Mouse (Mus musculus) heart, postnatal 4 days (tissue): ENCODE measurements around the gene Axin1. TPM values are rescaled to one million over a fixed set of nuclear protein-coding genes. Genes with fewer than 3 reads are reported as not detected.
"Not testable (repeated sequence)": the region's sequence is repeated elsewhere in the genome, so short reads cannot be mapped to it uniquely, and the experiment has no call there.

Experiments used
- DNase-seq: peaks from one replicate; pipeline ENCODE4 v3.0.0; 2021
- total RNA-seq, 2 experiments: library from RNA; stranded (reverse); gene quantifications; 2 replicates each; pipeline ENCODE4 v1.2.3; 2021

The Axin1 gene
- total RNA-seq, result 10 to 100 TPM; 28.3 to 28.4 TPM

DNA sequence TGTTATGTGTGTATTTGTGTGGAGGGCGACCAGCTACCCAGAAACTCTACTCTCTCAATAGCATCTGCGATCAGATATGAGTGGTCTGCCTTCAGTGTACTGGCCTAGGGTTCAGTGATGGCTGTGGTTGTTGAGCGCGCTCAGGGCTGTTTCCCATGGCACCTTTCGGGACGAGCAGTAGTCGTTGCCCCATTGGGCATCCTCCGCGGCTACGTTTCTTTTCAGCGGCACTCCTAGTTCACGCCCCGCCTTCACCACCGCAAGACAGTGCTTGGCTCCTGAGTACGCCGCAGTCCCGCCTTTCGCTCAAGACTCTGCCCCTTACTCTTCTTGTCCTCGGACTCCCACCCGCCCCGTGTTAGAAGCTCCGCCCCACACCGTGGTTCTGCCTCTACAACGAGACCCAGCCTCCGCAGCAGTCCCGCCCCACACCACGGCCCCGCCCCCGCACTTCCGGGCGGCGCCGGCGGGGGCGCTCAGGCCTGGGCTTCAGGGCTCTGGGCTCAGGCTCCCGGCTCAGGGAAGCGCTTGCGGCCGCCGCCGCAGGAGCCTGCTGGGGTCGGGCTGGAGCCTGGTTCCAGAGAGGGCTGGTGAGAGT is at the start of gene Axin1:
Gene Axin1, plus strand, starts transcription at position 450 of the 598 bp plus-strand sequence.
- peak; percentile 94 for DNase-seq

GRCm38 (mm10) chr17:26089905-26090632 is 48.4 kb upstream of the Axin1 start, which contains the start of gene Decr2:
Gene Decr2 (minus strand): TSS chr17:26090337.
- DNase-seq, result peak; percentile 91

DNA sequence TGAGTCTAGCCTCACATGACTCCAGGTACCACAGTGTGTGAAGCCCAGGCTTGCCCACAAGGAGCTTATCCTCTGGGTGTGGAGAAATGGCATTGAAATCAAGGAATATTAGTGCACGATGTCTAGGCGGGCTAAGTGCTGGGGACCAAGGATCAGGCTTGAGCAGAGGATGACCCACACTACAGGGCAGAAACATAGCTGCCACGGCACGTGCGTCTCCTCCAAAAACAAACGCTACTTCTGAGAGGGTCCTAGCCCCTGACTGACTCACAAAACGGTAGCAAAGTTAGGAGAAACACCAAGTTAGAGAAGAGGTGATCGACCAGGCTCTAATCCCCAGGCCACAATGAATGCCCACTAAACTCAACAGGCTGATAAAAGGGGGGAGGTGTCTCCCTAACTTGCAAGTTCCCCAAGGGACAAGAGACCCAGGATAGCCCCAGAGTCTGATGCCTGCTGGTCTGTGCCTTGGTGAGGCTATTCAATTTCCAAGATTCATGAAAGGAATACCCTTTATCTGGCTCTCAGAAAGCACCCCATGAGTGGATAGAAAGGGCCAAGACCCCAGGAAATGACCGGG is 43.9 kb upstream of the Axin1 start:
- no peak for DNase-seq

- peak; percentile 51 for DNase-seq
Observed at GRCm38 (mm10) chr17:26095121-26095740, 43.3 kb upstream of the Axin1 start, which contains the start of gene Nme4. Gene Nme4 (minus strand): TSS chr17:26095602.

GRCm38 (mm10) chr17:26098461-26098860 is 40.0 kb upstream of the Axin1 start:
- DNase-seq, result no peak

- DNase-seq, result not testable (repeated sequence)
Observed at GRCm38 (mm10) chr17:26099316-26099715, 39.2 kb upstream of the Axin1 start.

GRCm38 (mm10) chr17:26100166-26100565 is 38.3 kb upstream of the Axin1 start:
- DNase-seq, result no peak

GRCm38 (mm10) chr17:26101478-26101877 is 37.0 kb upstream of the Axin1 start:
- no peak for DNase-seq

GRCm38 (mm10) chr17:26105619-26106018 is 32.9 kb upstream of the Axin1 start:
- no peak for DNase-seq

- DNase-seq, result no peak
Observed at GRCm38 (mm10) chr17:26110156-26110555, 28.3 kb upstream of the Axin1 start.

- DNase-seq, result no peak
Observed at GRCm38 (mm10) chr17:26111024-26111423, 27.5 kb upstream of the Axin1 start.

- no peak for DNase-seq
Observed at GRCm38 (mm10) chr17:26111722-26112121, 26.8 kb upstream of the Axin1 start.

DNA sequence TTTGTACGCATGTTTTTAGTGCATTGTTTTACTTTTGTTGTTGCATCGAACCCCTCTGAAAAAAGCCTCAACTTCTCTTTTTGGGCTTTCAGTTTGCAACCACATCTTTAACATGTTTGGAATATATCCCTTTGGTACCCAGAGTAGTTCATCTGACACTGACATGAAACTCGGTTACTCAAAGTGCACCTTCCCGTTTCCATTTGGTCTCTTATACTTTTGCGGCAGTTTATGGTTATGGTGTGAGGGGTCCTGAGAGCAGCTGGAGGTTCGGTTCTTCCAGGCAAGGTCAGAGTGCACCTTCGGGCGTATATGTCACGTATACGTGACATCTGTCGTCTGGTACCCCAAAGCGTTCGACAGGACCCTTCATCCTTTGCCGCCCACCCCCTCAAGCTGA is 25.7 kb upstream of the Axin1 start:
- DNase-seq, result no peak

- peak; percentile 53 for DNase-seq
Observed at GRCm38 (mm10) chr17:26113181-26113948, 25.1 kb upstream of the Axin1 start, which contains the start of gene Tmem8. Gene Tmem8 (plus strand): TSS chr17:26113299.

DNA sequence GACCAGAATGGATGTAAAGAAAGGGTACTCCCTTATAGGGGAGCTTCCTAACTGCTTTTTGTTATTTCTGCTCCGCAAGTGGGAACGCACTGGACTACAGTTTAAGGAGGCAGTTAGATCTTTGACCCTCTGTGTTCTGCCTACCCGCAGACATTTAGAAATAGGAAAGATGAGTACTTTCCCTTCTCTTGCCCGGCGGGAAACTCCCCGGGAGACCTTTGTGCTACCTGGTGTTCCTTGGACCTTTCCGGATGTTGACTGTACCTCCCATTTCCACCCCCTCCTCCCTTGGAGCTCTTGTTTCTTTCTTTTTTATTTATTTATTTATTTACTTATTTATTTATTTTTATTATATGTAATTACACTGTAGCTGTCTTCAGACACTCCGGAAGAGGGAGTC is 24.4 kb upstream of the Axin1 start:
- no peak for DNase-seq

DNA sequence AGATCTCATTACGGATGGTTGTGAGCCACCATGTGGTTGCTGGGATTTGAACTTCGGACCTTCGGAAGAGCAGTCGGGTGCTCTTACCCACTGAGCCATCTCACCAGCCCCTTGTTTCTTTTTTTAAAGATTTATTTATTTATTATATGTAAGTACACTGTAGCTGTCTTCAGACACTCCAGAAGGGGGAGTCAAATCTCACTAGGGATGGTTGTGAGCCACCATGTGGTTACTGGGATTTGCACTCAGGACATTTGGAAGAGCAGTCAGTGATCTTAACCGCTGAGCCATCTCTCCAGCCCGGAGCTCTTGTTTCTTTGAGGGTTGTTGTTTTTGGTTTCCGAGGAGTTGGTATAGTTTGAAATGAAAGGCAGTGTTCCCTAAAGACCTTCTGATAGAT is 24.0 kb upstream of the Axin1 start:
- not testable (repeated sequence) for DNase-seq

GRCm38 (mm10) chr17:26115205-26115898 is 23.1 kb upstream of the Axin1 start:
- no peak for DNase-seq

DNA sequence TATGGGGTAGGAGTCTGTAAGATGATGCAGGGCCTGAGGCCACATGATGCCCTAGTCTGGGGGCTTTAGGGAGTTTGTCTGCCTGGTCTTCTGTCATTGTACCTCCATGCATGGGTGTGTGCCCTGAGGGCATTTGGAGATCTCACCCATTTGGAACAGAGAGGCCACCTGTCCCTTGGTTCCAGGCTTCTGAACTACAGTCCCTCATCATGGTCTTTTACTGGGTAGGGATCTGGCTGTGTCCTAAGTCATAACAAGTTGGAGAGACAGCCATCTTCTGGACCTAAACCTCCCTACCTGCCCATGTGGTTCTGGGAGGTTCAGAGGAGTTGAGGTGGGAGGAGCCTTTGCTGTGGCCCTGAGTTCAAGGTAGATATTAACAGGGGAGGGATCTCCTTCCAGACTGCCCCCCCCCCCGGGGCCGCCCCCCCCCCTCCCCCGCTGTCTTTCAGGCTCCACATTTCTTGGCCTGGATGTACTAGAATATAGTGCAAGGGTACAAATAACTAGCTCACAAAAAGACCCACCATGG is 22.5 kb upstream of the Axin1 start:
- no peak for DNase-seq

DNA sequence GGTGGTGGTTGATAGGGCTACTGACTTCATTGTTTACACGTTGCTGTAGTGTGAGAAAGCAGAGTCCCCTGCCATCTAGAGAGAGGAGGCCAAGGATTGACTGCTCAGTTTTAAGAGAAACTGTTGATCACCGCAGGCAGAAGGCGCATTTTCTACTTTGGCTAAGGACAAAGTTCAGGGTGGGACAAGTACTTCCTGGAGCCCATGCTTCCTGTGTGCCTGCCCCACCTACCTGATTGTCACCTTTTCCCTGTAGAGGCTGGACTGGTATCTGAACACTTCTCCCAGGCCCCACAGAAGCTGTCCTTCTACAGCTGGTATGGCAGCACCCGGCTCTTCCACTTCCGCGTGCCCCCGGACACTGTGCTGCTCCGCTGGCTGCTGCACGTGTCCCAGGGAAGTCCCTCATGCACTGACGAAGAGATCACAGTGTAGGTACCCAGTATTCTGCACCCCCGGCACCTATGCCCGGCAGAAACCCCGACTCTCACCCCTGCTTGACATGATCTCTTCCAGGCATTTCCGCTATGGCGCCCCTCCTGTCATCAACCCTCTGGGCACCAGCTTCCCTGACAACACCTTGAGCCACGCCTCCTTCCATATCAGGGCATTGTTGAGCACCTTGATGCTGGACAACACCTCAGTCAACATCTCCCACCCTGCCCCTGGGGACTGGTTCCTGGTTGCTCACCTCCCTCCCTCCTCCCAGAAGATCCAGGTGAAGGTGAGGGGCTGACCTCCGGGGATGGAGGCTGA is 21.8 kb upstream of the Axin1 start:
- no peak for DNase-seq
